Mouse (Mus musculus): ENCODE measurements around the gene Mrnip.

- TF ChIP-seq POLR2A (IDR thresholded peaks at IDR 0.05; ENCODE audit: insufficient read depth, low read depth, low read length): no peak
- no peak for TF ChIP-seq CTCF (IDR thresholded peaks at IDR 0.05)
Measured at GRCm38 (mm10) chr11:50238821-50239791, 64.9 kb downstream of the Mrnip start.

Data from heart, adult 2 months (tissue).